Mouse (Mus musculus): ENCODE measurements around the gene Nrap.
A peak's percentile ranks its signal among the peaks of the same experiment; 100 is the strongest.

Nrap gene

DNA sequence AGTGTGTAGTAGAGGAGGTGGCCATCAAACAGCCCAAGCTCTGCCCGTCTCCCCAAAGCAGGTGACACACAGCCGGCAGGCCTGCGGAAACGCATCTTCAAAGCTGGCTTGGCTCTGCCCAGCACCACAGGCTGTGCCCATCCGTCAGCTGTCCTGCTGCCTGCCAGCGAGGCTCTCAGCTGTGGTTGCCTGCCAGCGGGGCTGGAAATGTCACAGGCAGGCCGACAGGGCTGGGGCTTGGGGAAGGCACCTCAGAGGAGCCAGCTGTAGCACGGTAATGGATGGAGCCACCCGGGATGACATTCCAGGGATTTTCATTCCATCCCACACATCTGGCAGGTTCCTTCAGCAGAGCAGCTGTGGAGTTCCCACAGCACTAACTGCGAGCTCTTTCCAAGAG lies 89.0 kb downstream of the Nrap start:
- DNase-seq (ENCODE audit: low spot score), result no peak

DNA sequence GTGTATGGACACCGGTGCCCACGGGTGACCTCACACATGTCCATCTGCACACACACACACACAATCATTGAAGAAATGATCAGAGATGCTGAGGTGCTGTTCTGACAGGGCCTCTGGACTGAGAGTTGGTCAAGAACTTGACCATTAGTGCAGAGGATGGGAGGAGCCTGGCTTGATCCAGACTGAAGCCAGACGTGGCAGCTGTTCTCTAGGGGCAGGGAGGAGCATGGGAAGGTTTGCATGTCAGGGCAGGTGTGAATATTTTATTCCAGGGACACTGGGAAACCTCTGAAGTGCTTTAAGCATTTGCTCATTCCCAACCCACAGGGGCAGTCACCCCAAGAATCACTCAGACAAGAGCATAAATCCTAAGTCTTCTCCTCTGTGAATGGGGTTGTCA lies 92.6 kb downstream of the Nrap start:
- peak; percentile 13 for DNase-seq (ENCODE audit: low spot score)

DNA sequence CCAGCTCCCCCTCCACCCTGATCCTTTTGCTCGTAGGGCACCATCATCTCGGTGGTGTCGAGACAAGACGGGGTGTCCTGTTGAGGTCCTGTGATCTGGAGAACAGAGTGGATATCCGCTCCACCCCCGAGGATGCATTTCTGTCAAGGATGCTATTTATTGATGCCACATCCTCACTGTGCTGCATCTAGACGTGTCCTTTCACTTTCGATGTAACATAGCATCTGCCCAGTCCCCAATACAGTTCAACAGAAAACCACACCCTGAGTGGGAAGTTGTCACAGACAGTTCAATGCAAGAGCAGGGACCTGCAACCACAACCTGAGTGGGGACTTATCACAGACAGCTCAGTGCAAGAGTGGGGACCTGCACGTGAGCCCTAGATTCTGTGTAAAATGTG lies 93.2 kb downstream of the Nrap start:
- DNase-seq (ENCODE audit: low spot score), result no peak

DNA sequence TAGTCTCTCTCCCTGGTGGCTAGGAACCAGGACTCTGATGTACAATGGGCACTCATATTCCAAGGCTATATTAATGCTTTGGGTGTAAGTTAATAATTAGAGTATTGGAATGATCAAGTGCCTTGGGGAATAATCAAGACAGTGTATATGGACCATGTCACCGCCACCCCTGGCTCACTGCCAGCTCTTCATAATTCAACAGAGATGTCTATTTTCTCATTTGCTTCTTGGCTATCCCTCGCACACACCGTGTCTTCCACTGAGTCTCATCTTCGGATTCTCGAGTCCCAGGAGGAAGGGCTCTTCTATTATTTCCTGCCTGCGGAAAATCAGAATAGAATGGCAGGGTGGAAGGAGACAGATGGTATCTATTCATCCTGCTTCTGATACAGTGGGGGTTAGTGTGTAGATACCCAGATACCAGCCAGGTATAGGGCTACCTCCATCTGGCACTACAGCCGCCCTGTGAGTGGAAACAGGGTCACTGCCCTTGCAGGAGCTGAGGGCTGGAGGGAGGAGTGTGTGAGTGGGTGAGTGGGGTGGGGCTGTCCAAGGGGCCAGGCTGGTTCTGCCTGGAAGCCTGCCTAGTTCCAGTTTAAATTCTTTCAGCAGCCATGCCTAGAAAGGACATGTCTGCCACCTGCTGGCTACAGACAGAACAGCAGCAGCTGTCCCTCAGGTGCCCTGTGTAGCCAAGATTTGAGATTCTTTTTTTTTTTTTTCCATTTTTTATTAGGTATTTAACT lies 95.0 kb downstream of the Nrap start:
- DNase-seq (ENCODE audit: low spot score), result peak; percentile 81

DNA sequence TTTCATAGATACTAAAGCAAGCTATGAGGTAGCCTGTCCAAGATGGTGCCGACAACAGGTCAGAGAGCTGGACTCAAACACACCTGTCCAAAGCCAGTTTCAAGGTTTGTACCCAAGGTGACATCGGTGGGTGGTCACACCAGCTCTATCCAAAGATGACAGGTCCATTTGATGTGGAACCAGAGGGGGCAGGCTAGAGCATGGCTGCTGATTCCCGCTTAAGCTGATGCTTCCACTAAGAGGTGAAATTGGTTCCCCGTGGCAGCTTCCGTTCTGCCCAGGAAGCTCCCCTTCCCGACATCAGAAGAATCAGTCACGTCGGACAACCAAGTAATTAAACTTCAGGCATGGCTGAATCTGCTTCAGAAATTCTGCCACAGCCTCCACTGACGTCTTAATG lies 97.5 kb downstream of the Nrap start:
- DNase-seq (ENCODE audit: low spot score), result peak; percentile 15

DNA sequence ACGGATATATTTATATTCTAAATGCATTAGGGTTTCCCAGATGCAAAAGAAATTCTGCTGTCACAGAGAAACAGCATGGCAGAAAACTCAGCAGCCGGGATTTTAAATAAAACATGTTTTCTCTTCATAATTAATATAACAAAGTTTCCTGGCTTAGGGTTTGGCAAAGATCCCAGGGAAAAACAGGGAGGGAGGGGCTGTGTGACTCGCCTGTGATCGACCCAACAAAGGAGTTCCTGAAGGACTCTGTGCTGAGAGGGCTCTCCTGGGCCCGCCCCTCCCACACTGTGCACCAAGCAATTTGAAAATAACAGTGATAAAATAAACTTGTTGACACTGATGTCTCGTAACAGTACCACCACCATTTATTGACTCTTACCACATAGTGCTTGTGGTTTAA lies 97.9 kb downstream of the Nrap start:
- no peak for DNase-seq (ENCODE audit: low spot score)

DNA sequence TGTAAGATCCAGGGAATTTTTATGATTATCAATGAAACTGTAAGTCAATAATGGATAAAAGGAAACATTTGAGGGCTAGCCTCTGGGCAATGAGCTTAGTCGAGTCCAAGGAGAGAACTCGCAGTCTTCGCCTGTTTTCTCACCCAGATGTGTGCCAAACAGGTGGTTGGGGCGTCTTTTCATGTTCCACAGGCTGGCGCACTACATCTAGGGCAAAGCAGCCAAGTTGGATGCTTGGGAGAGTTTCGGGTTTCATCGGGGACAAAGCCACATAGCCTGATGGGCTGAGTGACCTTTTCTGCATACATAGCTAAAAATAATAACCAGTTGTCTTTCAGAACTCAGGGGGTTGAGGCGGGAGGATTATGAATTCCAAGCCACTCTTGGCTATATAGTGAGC lies 100.2 kb downstream of the Nrap start:
- DNase-seq (ENCODE audit: low spot score), result no peak

DNA sequence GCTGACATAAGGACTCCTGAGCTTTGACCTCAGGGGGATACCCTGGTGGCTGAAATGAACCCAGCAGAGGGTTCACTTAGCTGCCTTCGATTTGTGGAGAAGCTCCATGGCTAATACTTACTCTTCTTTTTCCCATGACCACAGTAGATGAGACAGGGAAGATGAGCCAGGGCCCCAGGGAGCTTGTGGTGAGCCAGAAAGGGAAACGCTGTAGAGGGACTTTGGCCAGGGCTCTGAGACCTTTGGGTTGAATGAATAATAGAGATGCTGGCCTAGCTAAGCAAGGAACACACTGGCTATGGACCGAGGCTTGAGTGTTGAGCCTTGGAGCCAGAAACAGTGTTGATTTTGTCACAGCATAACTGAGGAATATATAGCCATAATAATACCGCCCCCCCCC lies 101.4 kb downstream of the Nrap start:
- DNase-seq (ENCODE audit: low spot score), result no peak

DNA sequence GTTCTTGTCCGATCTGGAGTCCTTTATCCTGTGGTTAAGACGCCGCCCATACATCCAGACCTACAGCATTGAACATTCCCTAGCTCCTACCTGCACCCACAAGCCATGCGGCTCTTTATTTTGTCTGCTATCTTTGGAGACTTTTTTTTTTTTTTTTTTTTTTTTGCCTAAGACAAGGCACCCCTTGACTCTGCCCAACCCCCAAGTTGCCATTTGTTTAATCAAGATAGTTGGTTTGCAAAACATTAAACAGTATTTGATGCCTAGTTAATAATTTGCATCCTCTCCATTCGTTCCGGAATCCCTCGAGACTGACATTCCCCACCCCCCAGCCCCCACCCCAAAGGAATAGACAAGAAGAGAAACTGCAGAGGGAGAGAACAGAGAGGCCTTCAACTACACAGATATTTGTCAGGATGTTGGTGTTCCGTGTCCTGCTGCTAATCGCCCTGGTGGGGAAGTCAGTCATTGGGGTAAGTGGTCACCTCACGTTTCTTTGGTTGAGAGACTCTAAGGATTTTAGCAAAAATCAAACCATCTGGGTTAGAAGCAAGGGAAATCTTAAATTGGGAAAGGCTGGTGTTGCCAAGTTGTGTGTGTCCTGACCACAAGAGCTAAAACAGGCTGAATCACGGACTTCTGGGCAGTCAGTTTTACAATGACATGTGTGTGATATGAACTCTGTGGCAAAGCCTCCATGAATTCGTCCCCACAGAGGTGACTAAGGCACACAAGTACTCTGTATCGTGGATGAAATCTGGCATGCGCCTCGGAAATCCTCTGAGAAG lies 102.1 kb downstream of the Nrap start:
- no peak for DNase-seq (ENCODE audit: low spot score)

DNA sequence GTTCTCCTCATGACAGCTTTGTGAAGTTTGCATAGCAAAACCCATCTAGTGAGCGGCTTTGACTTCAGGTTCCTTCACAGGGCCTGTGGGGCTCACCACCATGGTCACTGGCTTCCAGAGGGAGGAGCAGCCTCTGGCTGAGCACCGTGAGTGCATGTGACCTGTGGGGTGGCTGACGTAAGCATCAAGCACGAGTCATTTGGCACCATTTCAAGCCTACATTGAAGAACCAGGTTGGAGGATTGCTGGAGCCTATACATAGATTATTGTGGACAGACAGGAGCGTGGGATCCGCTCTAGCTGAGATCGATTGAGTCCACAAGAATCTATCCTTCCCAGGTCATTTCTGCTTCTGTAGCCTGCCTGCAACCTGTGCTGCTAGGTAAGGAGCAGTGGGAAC lies 103.0 kb downstream of the Nrap start, which contains the start of gene Habp2:
Gene Habp2 (plus strand): TSS at position 272 of the 400 bp plus-strand sequence.
- no peak for DNase-seq (ENCODE audit: low spot score)

DNA sequence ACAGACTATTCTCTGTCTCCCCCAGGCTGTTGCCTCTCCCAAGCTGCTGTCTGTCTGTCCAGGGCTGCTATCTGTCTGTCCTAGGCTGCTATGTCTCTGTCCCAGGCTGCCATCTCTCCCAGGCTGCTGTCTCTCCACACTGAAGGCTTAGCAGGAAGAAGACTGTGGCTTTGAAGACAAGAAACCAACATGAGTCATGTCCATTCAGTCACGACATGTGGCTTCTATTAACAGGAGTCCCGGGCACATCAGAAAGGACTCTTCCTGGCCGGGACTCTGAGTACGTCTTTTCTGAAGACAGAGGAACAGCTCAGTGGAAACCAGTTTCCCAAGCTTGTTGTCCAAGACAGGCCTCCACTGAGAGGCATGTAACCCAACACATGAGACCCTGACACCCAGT lies 104.6 kb downstream of the Nrap start:
- DNase-seq (ENCODE audit: low spot score), result no peak

DNA sequence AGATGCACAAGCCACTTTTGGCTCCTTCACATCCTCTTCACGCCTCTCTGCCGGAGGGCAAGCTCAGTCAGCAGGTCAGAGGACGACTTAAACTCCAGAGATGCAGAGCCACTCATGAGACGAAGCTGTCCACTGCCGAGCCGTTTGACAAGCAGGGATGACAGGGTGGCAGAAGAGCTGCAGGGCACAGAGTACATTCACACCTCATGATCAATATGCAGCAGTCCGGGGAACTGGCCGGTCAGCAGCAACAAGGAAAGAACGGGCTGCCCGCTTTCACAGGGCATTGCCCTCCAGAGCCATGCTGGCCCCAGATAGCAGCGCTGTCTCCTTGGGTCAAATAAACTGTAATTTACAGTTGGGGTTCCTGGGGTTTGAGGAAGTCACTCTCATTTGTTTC lies 111.5 kb downstream of the Nrap start:
- DNase-seq (ENCODE audit: low spot score), result no peak

DNA sequence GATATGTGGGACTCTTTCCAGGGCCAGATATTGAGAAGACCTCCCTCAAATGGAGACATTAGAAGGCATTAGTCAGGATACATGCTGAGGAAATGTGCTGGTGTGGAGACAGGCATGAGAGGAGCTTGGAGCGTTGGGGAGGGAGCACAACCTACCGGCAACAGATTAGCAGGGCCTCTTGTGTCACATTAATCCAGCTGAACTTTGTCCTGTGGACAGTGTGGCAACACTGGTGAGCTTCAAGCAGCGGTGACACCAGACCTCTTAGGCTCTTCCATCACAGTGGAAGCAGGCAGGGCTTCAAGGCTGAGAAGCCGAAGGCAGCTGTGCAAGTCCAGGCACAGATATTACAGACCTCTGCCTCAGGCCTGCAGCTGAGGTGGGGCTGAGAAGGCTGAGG lies 111.9 kb downstream of the Nrap start:
- no peak for DNase-seq (ENCODE audit: low spot score)

DNA sequence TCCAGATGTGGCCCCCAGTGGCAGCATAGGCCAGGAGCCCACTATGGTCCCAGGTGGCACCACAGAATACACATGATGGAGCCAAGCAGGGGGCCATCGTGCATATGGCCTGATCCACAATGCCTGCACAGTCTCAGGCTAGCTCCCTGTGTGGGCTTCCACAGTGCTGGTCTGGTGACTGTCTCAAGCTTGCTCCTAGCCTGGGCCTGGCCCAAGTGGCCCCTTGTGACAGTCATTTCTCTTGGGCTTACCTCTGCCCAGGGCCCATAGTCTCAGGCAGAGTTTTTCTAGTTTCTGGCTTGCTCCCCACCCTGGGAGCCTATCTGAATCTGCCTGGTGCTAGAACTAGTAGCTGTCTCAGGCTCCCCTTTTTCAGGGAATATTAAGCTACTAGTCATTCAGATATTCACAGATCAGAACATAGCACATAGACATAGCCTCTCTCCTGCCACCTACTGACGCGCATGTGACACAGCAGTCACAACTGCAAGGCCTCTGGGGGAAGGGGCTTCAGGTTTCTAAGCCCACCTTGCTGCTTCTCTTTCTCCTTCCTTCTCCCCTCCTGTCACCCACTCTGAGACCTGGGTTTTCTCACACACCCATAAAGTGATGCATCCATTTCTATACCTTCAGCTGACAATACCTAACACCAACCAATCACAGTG lies 112.6 kb downstream of the Nrap start:
- DNase-seq (ENCODE audit: low spot score), result peak; percentile 34

DNA sequence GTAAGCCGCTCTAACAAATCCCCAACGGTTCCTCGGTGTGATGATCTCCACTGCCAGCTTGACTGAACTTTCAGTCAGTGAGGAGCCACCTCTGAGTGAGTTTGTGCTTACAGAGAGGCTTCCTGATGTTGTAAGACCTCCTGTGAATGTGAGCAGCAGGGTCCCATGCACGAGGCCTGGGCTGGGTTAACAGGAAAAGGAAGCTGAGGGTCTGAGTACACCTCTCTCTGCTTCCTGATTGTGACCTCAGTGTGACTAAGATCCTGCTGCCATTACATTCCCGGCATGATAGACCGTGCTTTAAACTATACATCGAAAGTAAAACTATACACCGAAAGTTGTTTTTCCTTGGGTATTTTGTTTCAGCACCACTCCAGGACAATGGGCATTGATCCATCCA lies 117.8 kb downstream of the Nrap start:
- DNase-seq (ENCODE audit: low spot score), result no peak
